Mouse (Mus musculus) myocyte (in vitro differentiated cells): ENCODE results near the gene Cyp2j13.

Experiments
- CEBPB ChIP-seq: IDR thresholded peaks from 2 replicates; pipeline ENCODE4 v1.6.1; 2011; ENCODE audit warnings: mild to moderate bottlenecking, moderate library complexity; ENCODE audit not compliant: poor library complexity, insufficient read depth, severe bottlenecking
- E2F4 ChIP-seq: IDR thresholded peaks from one replicate; pipeline ENCODE4 v1.6.1; 2011; ENCODE audit warnings: mild to moderate bottlenecking, control low read depth, moderate library complexity; ENCODE audit not compliant: insufficient read depth
- MYOG ChIP-seq, 3 experiments: IDR thresholded peaks; one replicate each; pipeline ENCODE4 v1.6.1; 2011; ENCODE audit warnings: control low read depth in 2 of 3, low read depth in 2 of 3, mild to moderate bottlenecking in 2 of 3; ENCODE audit not compliant: insufficient read length in 2 of 3, control insufficient read depth in 1 of 3, insufficient read depth in 1 of 3
- POLR2A ChIP-seq: IDR thresholded peaks from one replicate; pipeline ENCODE4 v1.6.1; 2011; ENCODE audit warnings: low read depth, mild to moderate bottlenecking, control low read depth, moderate library complexity; ENCODE audit not compliant: insufficient read length
- POLR2AphosphoS2 ChIP-seq: IDR thresholded peaks from one replicate; pipeline ENCODE4 v1.6.1; 2011; ENCODE audit warnings: low read depth, control low read depth; ENCODE audit not compliant: insufficient read length
- SRF ChIP-seq: IDR thresholded peaks from one replicate; pipeline ENCODE4 v1.6.1; 2011; ENCODE audit warnings: low read depth; ENCODE audit not compliant: control insufficient read depth, insufficient read length
- TCF12 ChIP-seq: IDR thresholded peaks from one replicate; pipeline ENCODE4 v1.6.1; 2011; ENCODE audit warnings: mild to moderate bottlenecking, control low read depth; ENCODE audit not compliant: poor library complexity, insufficient read depth, severe bottlenecking
- USF1 ChIP-seq: IDR thresholded peaks from one replicate; pipeline ENCODE4 v1.6.1; 2011; ENCODE audit warnings: low read depth, mild to moderate bottlenecking, control low read depth, moderate library complexity

DNA sequence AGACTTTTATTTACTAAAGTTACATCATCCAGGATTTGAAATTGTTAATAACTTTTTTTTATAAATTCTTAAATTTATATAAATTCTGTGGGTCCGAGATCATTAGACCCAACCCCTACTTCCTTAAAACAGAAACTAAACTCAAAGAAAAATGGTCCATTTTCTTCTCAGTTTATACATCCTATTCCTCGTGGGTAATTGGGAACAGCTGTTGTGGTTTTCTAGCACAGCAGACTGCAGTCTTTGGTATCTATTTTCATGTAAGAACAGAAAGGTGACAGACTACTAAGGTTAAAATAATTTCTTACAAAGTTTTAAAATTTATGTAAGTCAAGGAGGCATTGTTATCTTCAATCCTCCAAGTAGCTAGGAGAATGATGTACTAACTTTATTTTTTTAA lies 19.5 kb upstream of the Cyp2j13 start:
- TF ChIP-seq POLR2A (no peak), SRF (no peak), TCF12 (no peak), CEBPB (no peak), POLR2AphosphoS2 (no peak), MYOG (IDR thresholded peaks at IDR 0.05; ENCODE audit: control insufficient read depth in 1 of 3, insufficient read depth in 1 of 3, insufficient read length in 2 of 3, low read depth in 2 of 3) (no peak), USF1 (no peak), E2F4 (no peak)
